Mouse (Mus musculus): ENCODE data around the gene Svip.

DNA sequence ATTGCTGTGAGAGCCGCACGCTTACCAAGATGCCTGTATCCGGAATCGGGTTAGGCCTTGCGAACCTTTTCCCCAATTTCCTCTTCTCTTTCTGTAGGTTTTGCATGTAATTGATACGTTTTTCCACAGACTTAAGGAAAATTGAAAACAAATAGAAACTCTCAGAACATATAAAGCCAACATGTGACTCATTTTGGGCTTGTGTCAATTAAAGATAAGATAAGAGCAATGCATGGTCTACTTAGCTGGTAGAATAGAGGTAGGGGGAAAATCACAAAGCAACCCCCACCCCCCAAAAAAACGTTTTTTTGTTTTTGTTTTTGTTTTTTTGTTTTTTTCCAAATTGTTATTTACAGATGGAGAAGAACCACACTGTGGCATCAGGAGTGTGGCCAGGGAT, 7.6 kb upstream of the Svip start:
- no peak for TF ChIP-seq CTCF (IDR thresholded peaks at IDR 0.05; ENCODE audit: borderline replicate concordance, extremely low read depth, insufficient read depth, insufficient read length)
- TF ChIP-seq POLR2A (IDR thresholded peaks at IDR 0.05; ENCODE audit: borderline replicate concordance, extremely low read depth, insufficient read depth, insufficient read length, poor library complexity, severe bottlenecking): no peak

Data from brain, embryonic 14.5 days (tissue).